Mouse (Mus musculus) ES-E14 (cell line): ENCODE data around the gene Tprgl.

Source experiments
- CHD2 ChIP-seq: IDR thresholded peaks from 2 replicates; pipeline ENCODE4 v1.6.1; 2014; ENCODE audit warnings: mild to moderate bottlenecking, low read depth, low read length, inconsistent platforms
- HCFC1 ChIP-seq: IDR thresholded peaks from 2 replicates; pipeline ENCODE4 v1.6.1; 2012; ENCODE audit warnings: low read length, inconsistent platforms, borderline replicate concordance; ENCODE audit not compliant: insufficient read depth
- MAFK ChIP-seq: IDR thresholded peaks from 2 replicates; pipeline ENCODE4 v1.6.1; 2014; ENCODE audit warnings: mild to moderate bottlenecking, low read depth, low read length, inconsistent platforms; ENCODE audit not compliant: insufficient read depth
- ZNF384 ChIP-seq: IDR thresholded peaks from 2 replicates; pipeline ENCODE4 v1.6.1; 2012; ENCODE audit warnings: low read depth, low read length, inconsistent platforms

DNA sequence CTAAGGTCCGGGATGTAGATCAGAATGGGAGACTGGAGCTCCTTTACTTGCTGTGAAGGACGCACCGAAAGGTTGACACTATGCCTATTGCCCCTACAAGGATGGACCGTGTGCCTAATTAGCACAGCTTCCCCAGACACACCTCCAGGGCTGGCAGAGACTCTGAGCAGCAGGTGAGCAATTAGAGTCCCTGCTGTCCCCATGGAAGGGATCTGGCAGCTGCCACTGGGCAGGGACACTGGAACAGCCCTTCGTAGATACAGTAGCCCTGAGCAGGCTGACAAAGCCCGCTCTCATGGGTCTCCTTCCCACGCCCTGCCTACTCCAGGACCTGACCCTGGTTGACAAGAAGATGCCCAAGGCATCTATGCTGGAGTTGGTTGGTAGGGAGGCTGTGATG lies 38.1 kb downstream of the Tprgl start:
- TF ChIP-seq CHD2 (no peak), HCFC1 (no peak), ZNF384 (no peak), MAFK (no peak)
